Mouse (Mus musculus) spleen, embryonic (tissue): ENCODE measurements around the gene Gm28305.

Experiments used
- CTCF ChIA-PET: fragments of 350-600 bp; sonication (Branson Sonifier 250); formaldehyde crosslinking; loops from one replicate; lab custom pipeline; 2022; lab: Charles Lee

Gene Gm28305

GRCm38 (mm10) chr9:104070241-104070640 is 29.8 kb downstream of the Gm28305 start:
- CTCF ChIA-PET = no interaction called here

- CTCF ChIA-PET = no interaction called here
Observed at GRCm38 (mm10) chr9:104070863-104071604, 30.6 kb downstream of the Gm28305 start.

- CTCF ChIA-PET = no interaction called here
Observed at GRCm38 (mm10) chr9:104075808-104076207, 35.3 kb downstream of the Gm28305 start.

- CTCF ChIA-PET = no interaction called here
Observed at GRCm38 (mm10) chr9:104078780-104079179, 38.3 kb downstream of the Gm28305 start.

GRCm38 (mm10) chr9:104079379-104079778 is 38.9 kb downstream of the Gm28305 start:
- CTCF ChIA-PET = no interaction called here

GRCm38 (mm10) chr9:104080038-104080437 is 39.6 kb downstream of the Gm28305 start:
- CTCF ChIA-PET = no interaction called here

GRCm38 (mm10) chr9:104085730-104086429 is 45.4 kb downstream of the Gm28305 start:
- CTCF ChIA-PET = no interaction called here

- CTCF ChIA-PET = no interaction called here
Observed at GRCm38 (mm10) chr9:104088555-104088954, 48.1 kb downstream of the Gm28305 start.

GRCm38 (mm10) chr9:104092945-104093344 is 52.5 kb downstream of the Gm28305 start:
- CTCF ChIA-PET = no interaction called here

- CTCF ChIA-PET = no interaction called here
Observed at GRCm38 (mm10) chr9:104098256-104098655, 57.8 kb downstream of the Gm28305 start.

GRCm38 (mm10) chr9:104099060-104099459 is 58.6 kb downstream of the Gm28305 start:
- CTCF ChIA-PET = no interaction called here

GRCm38 (mm10) chr9:104100822-104101221 is 60.4 kb downstream of the Gm28305 start:
- CTCF ChIA-PET = no interaction called here

- CTCF ChIA-PET = no interaction called here
Observed at GRCm38 (mm10) chr9:104101458-104101857, 61.0 kb downstream of the Gm28305 start.

GRCm38 (mm10) chr9:104102301-104102700 is 61.8 kb downstream of the Gm28305 start:
- CTCF ChIA-PET = no interaction called here

- CTCF ChIA-PET = no interaction called here
Observed at GRCm38 (mm10) chr9:104102901-104103300, 62.4 kb downstream of the Gm28305 start.

- CTCF ChIA-PET = no interaction called here
Observed at GRCm38 (mm10) chr9:104104986-104105385, 64.5 kb downstream of the Gm28305 start.

GRCm38 (mm10) chr9:104106930-104107329 is 66.5 kb downstream of the Gm28305 start:
- CTCF ChIA-PET = no interaction called here

GRCm38 (mm10) chr9:104107482-104107881 is 67.0 kb downstream of the Gm28305 start:
- CTCF ChIA-PET = no interaction called here

- CTCF ChIA-PET = no interaction called here
Observed at GRCm38 (mm10) chr9:104108571-104109143, 68.2 kb downstream of the Gm28305 start.

- CTCF ChIA-PET = no interaction called here
Observed at GRCm38 (mm10) chr9:104109151-104109550, 68.7 kb downstream of the Gm28305 start.

GRCm38 (mm10) chr9:104123101-104123500 is 82.6 kb downstream of the Gm28305 start:
- CTCF ChIA-PET = no interaction called here

GRCm38 (mm10) chr9:104123622-104124021 is 83.2 kb downstream of the Gm28305 start:
- CTCF ChIA-PET = no interaction called here
